Mouse (Mus musculus) adrenal gland, postnatal 10 days (tissue): ENCODE data around the gene Rnf145. TPM values are rescaled to one million over a fixed set of nuclear protein-coding genes. Genes with fewer than 3 reads are reported as not detected.
A peak's percentile ranks its signal among the peaks of the same experiment; 100 is the strongest.

Experiments
- DNase-seq: peaks from one replicate; pipeline ENCODE4 v3.0.0; 2021; ENCODE audit warnings: mixed read lengths
- long read RNA-seq, 2 experiments: library from polyadenylated mRNA; stranded (forward); transcript quantifications; one replicate each; pipeline ENCODE4 v2.0.0; 2021
- total RNA-seq, 2 experiments: library from RNA; stranded (reverse); gene quantifications; 2 replicates each; pipeline ENCODE4 v1.2.3; 2021

Gene Rnf145
- total RNA-seq: 10 to 100 TPM; 49.3 to 74.8 TPM
- long read RNA-seq, experiment 1, transcript Rnf145-201 (11 exons, 3,570 nt): major isoform, 60 of 94 reads
- long read RNA-seq, experiment 1, partial matches to known transcripts: 26 of 94 reads
- long read RNA-seq, experiment 1, other reads (novel, unspliced or antisense): 8 of 94 reads
- long read RNA-seq, experiment 2, transcript Rnf145-201 (11 exons, 3,570 nt): major isoform, 67 of 69 reads
- long read RNA-seq, experiment 2, partial matches to known transcripts: 1 of 69 reads
- long read RNA-seq, experiment 2, other reads (novel, unspliced or antisense): 1 of 69 reads

DNA sequence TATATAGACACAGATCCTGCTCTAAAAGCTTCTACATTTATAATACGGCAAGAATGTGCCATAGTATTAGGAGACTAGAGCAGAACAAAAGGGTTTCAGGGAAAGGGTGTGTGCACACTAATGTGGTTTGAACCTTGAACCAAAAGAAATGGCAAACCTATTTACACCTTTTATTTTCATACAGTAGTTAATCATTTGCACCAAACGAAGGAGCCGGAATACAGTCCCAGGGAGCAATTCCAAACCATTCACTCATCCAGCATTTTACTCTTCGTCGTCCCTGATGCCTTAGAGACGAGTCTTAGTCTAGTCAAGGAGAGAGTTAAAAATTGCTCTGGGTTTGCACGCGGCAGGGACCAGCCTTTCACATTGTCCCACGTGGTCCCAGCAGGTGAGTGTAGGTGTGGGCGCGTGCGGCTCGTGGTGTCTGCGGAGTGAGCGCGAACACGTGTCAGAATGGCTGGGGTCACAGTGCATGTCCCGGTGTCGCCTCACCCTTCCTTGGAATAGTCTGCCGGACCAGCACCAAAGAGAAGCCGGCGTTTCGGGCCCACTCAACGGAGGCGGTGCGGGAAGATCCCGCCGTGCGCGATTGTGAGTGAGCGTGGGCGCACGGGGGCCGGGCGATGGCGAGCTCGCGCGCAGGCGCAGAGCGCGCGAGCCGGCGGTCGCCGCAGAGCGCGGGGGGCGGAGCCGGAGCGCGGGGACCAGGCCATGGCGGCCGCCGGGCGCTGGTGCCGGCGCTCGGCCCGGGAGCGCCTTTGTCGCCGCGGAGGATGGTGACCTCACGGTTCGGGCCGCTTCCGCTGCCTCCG lies at the start of gene Rnf145:
Gene Rnf145, plus strand, starts transcription at position 684 of the 815 bp plus-strand sequence.
- peak; percentile 82 for DNase-seq

DNA sequence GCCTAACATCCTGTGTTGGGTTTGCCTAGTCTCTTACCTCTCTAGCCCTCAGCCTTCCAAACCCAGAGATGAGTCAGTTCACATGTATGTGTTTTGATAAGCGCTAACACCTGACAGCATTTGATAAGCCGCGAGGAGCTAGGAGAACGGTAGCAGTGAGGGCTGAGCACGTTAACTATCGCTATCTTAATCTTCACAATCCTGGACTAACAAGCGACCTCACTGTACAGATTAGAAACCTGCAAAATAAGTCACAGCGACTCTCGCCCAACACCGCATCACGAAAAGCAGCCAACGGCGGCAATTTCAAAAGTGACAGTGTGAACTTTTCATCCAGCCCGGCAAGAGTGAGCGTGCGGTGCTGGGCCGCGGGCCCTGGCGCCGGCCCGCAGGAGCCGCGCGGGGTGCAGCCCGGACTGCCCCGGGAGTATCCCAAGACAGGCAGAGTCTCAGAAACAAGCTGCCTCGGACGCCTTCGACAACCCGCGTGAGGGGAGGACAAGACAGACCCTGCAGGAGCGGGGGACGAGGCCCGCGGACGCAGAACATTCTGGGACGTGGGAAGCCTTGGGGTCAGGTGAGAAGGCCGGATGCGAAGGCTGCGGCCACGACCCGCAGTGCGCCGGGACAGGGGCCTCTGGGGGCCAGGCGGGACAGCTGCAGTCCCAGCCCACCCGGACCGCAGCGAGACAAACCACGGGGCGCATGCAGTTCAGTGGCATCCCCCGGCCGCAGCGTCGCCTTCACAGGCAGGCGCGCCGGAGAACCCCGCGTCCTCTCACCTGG lies 48.9 kb upstream of the Rnf145 start:
- no peak for DNase-seq

DNA sequence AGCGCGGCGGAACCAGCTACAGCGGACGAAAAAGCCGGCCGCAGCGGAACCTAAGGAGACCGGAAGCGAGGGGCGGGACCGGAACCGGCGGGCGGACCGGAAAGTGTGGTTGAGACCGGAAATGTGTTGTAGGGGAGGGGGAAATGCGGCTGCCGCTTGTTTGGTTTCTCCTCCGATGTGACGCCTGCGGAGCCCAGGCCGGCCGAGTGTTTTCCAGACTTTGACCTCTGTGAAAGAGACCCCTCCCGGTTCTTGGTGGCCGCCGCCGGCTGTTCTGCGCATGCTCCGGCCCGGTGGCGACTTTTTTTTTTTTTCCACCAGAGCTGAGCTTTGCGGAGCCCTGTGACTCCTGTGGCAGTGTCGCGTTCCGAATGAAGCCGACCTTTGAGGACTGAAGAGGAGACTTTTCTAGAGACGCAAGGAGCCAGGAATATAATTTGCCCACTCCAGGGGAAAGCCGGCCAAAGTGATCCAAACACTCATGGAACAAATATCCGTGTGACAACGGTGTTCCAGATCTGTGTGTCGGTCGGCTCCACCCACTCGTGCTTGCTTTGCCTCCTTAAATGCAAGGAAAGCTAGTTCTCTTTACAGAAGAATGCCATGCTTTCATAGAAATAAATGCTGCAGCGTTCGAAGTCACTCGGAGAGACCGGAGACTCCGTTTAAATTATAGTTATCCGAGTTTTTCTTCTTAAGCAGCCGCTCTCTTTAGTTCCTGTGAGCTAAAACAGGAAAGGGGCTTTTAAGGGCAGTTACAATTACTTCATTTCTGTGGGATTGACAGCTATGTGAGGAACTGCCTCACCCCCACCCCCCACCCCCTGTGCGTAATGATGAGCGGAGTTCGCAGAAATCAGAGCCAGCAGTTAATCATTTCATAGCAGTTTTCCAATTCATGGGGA lies 48.1 kb upstream of the Rnf145 start, which contains the start of gene Ublcp1:
Gene Ublcp1, minus strand, starts transcription at position 67 of the 905 bp plus-strand sequence.
- peak; percentile 96 for DNase-seq

DNA sequence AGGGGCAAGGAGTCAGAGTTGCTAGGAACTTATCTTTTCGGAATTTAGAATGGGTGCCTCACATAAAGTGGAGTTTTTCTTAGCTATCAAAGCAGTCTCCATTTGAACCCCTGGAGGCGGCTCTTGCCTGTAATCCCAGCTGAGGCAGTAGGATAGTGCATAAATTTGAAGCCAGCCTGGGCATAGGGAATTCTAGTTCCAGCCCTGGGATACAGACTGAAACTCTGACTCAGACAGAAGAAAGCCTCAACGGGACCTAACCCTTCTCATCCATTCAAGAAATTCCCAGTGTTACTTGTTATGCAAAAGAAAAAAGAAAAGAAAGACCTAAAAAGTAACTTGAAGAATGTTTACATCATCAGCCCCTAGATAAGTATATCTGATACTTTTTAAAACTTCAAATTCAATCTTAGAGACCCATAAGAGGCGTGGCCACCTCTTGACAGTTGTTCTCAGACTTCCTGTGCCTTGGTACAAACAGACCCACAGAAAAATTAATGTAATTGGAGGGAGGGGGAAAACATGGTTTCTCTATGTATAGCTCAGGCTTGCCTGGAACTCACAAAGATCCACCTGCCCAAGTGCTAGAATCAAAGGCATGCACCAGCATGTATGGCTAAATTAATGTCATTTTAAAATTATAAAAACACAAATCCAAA lies 47.3 kb upstream of the Rnf145 start:
- DNase-seq: peak; percentile 10

DNA sequence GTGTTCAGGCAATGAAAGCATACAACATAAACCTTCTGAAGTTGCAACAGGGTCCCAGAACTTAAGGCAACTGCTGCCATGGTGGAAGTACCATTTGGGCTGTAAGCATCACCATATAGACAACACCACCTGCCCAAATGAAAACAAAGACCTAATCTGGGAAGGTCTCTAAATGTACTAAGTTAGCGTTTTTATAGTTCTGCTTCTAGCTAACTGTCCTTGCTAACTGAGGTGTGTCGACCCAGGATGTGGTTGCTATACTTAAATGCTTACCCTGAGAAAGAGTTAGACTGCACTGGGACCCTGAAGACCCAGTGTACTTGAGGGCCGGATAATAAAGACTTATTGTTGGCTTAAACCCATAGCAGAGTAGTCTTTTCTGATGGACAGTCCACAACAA lies 43.3 kb upstream of the Rnf145 start:
- DNase-seq: no peak

DNA sequence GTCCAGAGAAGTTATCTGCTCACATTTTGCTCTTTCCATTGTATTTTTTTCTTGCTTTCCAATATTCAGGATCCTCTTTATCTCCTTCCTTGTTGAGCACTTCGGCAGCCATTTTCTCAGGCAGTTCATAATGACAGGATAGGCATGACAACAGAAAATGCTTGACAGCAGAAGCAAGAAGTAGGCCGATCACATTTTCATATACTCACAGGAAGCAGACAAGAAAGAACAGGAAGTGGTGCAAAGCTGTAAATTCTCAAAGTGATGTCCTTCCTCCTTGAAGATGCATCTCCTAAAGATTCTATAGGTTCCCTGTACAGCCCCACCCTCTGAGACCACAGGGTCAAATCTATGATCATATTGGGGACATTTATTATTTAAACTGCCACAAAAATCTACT lies 42.3 kb upstream of the Rnf145 start:
- no peak for DNase-seq

DNA sequence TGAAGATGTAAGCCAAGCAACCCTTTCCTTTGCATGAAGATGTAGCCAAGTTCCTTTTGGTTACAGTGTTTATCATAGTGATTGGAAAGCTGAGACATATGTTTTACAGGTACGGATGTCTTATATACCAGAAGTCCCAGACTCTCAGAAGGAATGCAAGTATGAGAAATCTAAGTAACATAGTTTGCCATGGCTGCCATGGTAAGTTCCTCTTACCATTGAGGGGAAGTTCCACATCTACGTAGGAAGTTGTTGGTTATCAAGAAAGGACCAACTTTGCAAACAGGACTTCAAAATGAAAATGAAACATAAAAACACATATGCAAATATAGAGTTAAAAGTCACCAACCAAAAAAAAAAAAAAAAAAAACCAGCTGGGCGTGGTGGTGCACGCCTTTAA lies 40.4 kb upstream of the Rnf145 start:
- no peak for DNase-seq

DNA sequence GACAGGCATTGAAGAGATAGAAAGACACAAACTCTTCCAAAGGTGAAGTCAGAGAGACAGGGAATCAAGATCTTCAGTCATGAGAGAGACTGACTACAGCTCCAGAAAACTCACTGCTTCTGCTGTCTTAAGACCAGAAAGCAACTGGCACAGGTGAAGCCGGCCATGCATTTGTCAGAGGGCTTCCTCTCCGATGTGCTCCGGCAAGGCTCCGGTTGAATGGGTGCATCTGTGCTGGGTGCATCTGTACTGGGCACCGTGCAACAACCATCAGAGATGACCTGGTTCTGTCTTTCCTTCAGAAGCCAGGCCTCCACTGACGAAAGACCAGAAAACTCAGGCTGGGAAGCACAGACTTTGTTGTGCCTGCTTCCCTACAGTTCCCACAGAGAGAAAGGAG lies 38.5 kb upstream of the Rnf145 start:
- no peak for DNase-seq

DNA sequence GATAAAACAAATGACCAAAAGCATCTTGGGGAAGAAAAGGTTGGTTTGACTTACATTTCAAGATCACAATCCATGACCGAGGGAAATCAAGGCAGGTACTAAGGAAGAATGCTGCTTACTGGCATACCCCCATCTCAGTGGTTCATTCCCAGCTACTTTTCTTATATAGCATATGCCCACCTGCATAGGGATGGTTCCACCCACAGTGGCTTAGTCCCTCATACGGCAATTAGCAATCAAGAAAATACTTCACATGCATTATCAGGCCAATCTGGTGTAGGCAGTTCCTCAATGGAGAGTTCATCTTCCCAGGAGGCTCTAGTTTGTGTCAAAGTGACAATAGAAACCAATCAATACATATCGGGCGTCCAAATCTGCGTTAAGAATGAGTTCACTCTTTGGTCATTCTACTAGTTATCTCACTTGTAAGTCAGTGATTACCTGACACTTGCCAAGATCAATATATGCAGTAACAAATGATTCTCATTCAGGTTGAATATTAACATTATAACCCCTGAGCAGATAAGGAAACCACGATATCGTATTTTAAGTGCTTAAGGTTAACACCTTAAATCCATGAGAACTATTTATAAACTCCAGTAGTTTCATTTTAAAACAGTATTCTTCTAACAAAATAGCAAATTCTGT lies 33.6 kb upstream of the Rnf145 start:
- DNase-seq: no peak

DNA sequence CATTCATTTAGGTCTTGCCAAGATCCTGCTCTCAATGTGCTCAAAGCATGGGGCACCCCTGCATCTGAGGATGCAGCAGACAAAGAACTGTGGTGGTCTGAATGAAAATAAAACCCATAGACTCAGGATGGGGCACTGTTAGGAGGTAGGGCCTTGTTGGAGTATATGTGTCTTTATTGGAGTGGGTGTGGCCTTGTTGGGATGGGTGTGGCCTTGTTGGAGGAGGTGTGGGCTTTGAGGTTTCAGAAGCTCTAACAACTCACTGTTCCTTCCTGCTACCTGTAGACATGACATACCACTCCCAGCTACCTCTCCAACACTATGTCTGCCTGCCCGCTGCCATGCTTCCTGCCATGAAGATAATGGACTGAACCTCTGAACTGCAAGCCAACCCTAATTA lies 29.6 kb upstream of the Rnf145 start:
- no peak for DNase-seq

DNA sequence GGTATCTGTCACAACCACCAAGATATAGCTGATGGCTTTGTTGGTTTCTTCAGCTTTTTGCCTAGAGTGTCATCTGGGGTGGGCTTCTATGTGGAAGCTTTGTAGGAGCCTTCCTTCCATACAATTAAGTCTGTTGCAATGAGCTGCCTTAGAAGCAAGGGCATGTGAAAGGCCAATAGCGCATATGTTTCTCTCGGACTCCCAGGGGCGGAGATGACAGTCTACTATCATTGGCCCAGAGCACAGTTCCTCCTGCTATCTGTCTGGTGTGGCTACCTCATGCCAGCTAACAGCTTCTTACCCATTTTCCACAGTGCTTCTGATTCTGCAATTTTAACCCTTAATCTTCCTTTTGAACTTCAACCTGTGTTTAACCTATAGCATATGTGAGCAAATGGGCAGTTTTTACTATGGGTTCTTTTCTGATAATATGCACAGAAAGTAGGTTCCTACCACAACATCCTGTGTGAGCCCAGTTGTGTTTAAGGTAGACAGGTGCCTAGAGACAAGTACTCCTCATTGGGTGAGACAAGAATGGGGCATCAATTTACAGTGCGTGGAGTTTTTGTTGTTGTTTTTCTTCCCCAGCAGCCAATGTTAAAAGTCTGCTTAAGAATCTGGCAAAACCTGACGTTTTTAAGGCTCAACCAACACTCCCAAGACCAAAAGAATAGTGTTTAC lies 24.0 kb upstream of the Rnf145 start:
- no peak for DNase-seq

DNA sequence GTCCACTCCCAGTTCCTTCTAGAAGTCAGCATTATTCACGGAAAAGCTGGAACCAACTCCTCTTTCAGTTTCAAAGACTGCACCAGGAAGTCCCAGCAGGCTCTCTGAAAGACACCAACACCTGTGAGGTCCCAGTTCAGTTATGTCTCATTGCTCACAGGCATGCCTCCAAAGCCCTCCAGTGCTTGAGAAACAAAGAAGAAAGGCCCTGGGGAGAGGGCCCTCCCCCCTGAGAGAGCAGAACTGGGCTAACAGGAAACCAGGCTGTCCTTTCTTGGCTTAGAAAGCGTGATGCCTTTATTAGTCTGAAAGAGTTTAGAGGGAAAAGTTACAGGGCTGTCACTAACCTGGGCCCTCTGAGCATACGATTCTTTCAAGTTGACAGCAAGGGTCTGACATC lies 22.5 kb upstream of the Rnf145 start:
- DNase-seq: peak; percentile 19

DNA sequence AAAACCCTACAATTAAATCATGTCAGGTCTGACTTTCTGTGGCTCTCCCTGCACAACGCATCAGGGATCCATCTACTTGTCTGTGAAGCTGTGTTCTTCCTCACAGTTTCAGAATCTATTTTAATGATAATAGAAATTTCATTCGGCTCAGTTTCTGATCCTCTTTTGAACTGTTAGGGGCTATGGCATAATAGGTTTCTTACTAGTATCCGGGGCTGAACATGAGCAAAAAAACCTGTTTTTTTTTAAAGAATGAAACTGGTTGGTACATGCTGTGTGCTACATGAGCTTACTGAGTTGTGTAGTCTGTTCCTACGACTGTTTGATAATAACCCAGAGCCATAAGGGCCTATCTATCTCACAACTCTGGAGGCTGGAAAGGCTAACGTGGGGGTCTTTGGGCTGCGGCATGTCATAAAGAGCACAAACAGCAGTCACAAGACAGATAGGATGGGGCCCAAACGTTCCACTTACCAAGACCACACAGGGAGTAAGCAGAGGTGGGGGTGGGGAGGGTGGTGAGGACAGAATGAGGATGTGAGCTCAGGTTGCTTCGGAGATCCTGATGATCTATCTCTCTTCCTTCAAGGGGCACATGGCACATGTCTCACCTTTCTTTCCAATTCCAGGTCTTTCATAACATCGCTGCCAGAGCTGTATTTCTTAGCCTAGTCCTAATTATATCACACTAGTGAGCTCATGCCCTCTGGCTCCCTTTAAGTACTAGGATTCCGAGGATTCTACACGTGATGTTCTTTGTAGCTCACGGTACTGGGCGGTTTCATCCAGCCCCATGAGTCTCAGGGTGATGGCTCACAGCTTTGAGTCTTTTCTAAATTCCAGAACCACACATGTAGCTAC lies 20.1 kb upstream of the Rnf145 start:
- DNase-seq: no peak

DNA sequence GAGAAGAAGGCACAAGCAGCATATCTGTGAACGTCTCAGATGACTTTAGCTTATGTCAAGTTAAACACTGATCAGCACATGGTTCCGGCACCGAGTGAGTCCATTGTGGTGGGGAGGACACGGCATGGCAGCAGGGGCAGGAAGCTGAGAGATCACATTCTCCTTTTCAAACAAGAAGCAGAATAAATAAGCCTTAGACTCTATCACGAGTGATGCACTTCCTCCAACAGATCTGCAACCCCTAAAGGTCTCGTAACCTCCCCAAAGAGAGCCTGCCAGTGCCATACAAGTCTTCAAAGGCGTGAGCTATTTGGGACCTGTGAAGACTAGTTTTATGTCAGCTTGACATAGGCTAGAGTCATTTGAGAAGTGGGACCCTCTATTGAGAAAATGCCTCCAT lies 17.8 kb upstream of the Rnf145 start:
- no peak for DNase-seq

DNA sequence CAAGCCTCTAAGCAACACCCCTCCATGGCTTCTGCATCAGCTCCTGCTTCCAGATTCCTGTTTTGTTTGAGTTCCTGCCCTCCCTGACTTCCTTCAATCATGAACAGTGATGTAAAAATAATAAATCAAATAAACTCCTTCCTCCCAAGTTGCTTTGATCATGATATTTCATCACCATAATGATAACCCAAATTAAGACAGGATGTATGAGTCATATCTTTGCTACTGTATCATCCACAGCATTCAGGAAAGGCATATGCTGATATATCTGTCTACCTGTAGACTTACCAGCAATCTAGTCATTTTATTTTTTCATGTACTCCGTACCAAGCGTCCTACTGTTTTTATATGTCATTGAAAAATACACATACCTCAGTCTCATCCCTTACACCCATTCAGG lies 17.3 kb upstream of the Rnf145 start:
- no peak for DNase-seq

DNA sequence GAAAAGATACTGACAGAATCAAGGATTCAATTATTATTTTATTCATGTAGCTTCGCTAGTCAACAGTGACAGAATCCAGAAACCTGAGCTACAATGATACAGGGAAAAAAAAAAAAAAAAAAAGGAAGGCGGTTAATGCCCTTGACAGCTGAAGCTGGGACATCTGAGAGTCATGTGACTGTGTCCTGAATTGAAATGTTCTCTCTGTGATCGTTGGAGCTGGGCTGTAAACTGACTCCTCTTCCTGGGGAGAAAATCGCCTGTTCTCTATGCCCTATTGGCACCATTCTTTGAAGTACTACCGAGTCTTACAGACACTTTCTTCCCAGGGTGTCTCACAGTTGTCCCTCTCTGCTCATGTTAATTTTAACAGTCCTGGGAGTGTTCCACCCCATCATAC lies 15.8 kb upstream of the Rnf145 start:
- DNase-seq: no peak

DNA sequence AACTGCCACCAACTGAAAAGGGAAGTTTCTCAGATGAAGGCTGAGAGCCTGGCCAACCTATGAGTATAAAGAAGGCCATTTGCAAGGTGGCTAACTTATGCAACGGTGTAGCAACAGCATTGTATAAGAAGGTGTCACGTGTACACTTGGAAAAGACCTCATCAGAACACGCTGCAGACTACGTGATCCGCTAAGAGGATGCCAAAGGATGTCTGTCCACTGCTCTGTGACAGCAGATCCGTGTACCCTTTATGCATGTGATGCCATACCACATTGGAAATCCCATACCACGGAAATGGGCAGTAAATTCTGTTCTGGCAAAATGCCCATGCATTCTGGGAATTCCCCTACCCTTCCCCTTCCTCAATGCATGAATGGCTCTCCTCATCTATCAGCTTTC lies 14.6 kb upstream of the Rnf145 start:
- no peak for DNase-seq

DNA sequence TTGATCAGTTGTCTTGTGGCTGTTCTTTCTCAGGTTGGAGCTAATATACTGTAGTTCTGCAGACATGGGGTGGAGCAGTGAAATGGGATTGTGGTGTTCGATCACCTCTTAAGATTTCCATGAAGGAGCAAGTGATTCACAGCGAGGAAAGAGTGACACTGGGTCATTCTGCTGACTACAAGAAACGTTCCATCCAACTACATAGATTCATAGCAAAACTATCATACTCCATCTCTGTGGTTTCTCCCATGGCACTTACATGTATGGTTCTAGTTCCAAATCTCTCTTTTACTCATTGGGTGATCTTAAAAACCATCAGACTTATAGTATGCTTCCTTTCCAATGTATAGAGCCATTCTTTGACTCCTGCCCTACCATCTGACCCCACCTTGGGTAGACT lies 14.0 kb upstream of the Rnf145 start:
- no peak for DNase-seq

DNA sequence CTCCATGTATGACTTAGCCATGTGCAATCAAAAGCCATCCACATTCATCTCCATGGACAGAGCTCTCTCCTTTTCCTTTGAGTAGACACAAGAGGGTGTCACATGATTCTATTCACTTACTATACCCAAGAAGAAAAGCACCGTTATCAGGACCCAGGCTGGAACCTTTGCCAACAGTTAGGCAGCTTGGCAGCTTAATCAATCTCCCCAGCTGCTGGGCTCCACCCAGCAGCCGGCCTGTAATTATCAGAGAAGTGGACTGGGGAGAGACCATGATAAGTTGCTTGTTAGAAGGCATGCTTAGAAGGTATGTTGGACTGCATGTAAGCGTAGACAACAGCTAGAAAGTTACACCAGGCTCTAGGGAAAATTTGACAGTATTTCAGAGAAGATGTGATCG lies 9.9 kb upstream of the Rnf145 start:
- DNase-seq: no peak
